Mouse (Mus musculus): Measurements from ENCODE around the gene 1500009L16Rik.

GRCm38 (mm10) chr10:83777253-83777652, 54.6 kb downstream of the 1500009L16Rik start:
- TF ChIP-seq GATA1 (IDR thresholded peaks at IDR 0.05; ENCODE audit: low read length) (no peak), TAL1 (IDR thresholded peaks at IDR 0.05; ENCODE audit: low read length) (no peak)

Measured in erythroblast, embryonic 14.5 days (primary cell).